In genomic region chr11:69578301-69578700, GRCm38 (mm10) we compare ENCODE assay signal across 9 mouse cellular contexts. TPM values are rescaled to one million over a fixed set of nuclear protein-coding genes. Genes with fewer than 3 reads are reported as not detected.
A peak's percentile ranks its signal among the peaks of the same experiment; 100 is the strongest.
DNase-seq lines count a peak whose midpoint lies in the region; ATAC-seq and TF ChIP-seq lines count a peak whose summit lies in the region.
"Had no signal": no experiment of that assay in that cellular context is flagged by ENCODE, and none has a peak within 500 bp of the region (broad histone marks: within the 10 kb centered on the region; RNA-seq: fewer than 3 reads in every experiment).

No protein-coding gene starts in this region.

- ATAC-seq in hindbrain, embryonic 11.5 days (ENCODE audit: low FRiP score): no peak
- no peak for ATAC-seq in midbrain, embryonic 11.5 days (ENCODE audit: low FRiP score)

- H3K4me1 ChIP-seq in kidney, adult 2 months (ENCODE audit: control insufficient read depth, insufficient read depth, low read length): peaks cover 12% of the 10 kb centered on the region; the same call in 1 of the 2 replicates
- H3K4me1 ChIP-seq in bone marrow macrophage, adult 2 months (ENCODE audit: control insufficient read depth, insufficient read depth, low read length): peaks cover 19% of the 10 kb centered on the region
- peaks cover 13% of the 10 kb centered on the region for H3K4me1 ChIP-seq in hindbrain, embryonic 11.5 days (replicated peaks; ENCODE audit: control insufficient read depth, insufficient read depth, low read length)
- H3K4me1 ChIP-seq in midbrain, embryonic 11.5 days (ENCODE audit: control insufficient read depth, insufficient read depth, low read length): peaks cover 37% of the 10 kb centered on the region

- WGBS in kidney, adult 2 months: 12% methylated on average over 15 of the region's 15 CpGs
- 14% methylated on average over 15 of the region's 15 CpGs for WGBS in hindbrain, embryonic 11.5 days
- WGBS in midbrain, embryonic 11.5 days: 12% methylated on average over 15 of the region's 15 CpGs

- no peak for TF ChIP-seq CTCF in kidney, adult 2 months (conservative IDR thresholded peaks at IDR 0.05; ENCODE audit: insufficient read depth, insufficient read length, low read depth, low read length)
- no peak for TF ChIP-seq CTCF in bone marrow macrophage, adult 2 months (IDR thresholded peaks at IDR 0.05; ENCODE audit: low read depth, low read length)

- peak overlapping the region; percentile 76 for H3K4me2 ChIP-seq in hindbrain, embryonic 11.5 days (replicated peaks; ENCODE audit: low read depth, low read length)
- H3K4me2 ChIP-seq in midbrain, embryonic 11.5 days: peak overlapping the region; percentile 76

- no peaks in the 10 kb centered on the region for H3K9me3 ChIP-seq in hindbrain, embryonic 11.5 days (ENCODE audit: control insufficient read depth, low read length)
- H3K9me3 ChIP-seq in midbrain, embryonic 11.5 days (ENCODE audit: control insufficient read depth, low read length): no peaks in the 10 kb centered on the region

- TF ChIP-seq POLR2A in kidney, adult 2 months (IDR thresholded peaks at IDR 0.05; ENCODE audit: low read depth, low read length): no peak
- no peak for TF ChIP-seq POLR2A in bone marrow macrophage, adult 2 months (IDR thresholded peaks at IDR 0.05; ENCODE audit: borderline replicate concordance, low read depth, low read length)

- peak overlapping the region; percentile 82 for H3K9ac ChIP-seq in hindbrain, embryonic 11.5 days (ENCODE audit: low read depth, low read length)
- H3K9ac ChIP-seq in midbrain, embryonic 11.5 days (ENCODE audit: low read length): peak overlapping the region; percentile 78

- no peak for DNase-seq in kidney, adult 2 months
- no peak for DNase-seq in kidney, postnatal 25 days
- DNase-seq in hindbrain, embryonic 11.5 days (ENCODE audit: low spot score): no peak
- DNase-seq in midbrain, embryonic 11.5 days (ENCODE audit: low spot score, missing footprints): no peak
- DNase-seq in ovary, postnatal 36 days (ENCODE audit: low spot score): no peak
- DNase-seq in adrenal gland, postnatal 36 days: no peak
- DNase-seq in layer of hippocampus, adult 11-12 months (ENCODE audit: low spot score): no peak

- H3K36me3 ChIP-seq in kidney, adult 2 months (ENCODE audit: control insufficient read depth, insufficient read depth, low read length): no peaks in the 10 kb centered on the region
- H3K36me3 ChIP-seq in hindbrain, embryonic 11.5 days (ENCODE audit: control insufficient read depth, insufficient read depth, low read length): no peaks in the 10 kb centered on the region
- no peaks in the 10 kb centered on the region for H3K36me3 ChIP-seq in midbrain, embryonic 11.5 days (ENCODE audit: control insufficient read depth, insufficient read depth, low read length)

- H3K4me3 ChIP-seq in kidney, adult 2 months (ENCODE audit: insufficient read depth, low read depth, low read length): peak overlapping the region; percentile 69
- peak overlapping the region; percentile 72 for H3K4me3 ChIP-seq in bone marrow macrophage, adult 2 months (ENCODE audit: insufficient read depth, low read length)
- peak overlapping the region; percentile 70 for H3K4me3 ChIP-seq in hindbrain, embryonic 11.5 days (ENCODE audit: low read depth, low read length)
- peak overlapping the region; percentile 59 for H3K4me3 ChIP-seq in midbrain, embryonic 11.5 days (ENCODE audit: low read depth, low read length)

- no peaks in the 10 kb centered on the region for H3K27me3 ChIP-seq in kidney, adult 2 months (replicated peaks; ENCODE audit: control insufficient read depth, insufficient read depth, low read length)
- H3K27me3 ChIP-seq in hindbrain, embryonic 11.5 days (ENCODE audit: control insufficient read depth, insufficient read depth, low read length): no peaks in the 10 kb centered on the region
- no peaks in the 10 kb centered on the region for H3K27me3 ChIP-seq in midbrain, embryonic 11.5 days (ENCODE audit: control insufficient read depth, insufficient read depth, low read length)

- H3K27ac ChIP-seq in kidney, adult 2 months (ENCODE audit: insufficient read depth, low read depth, low read length): no peak overlapping the region
- no peak overlapping the region for H3K27ac ChIP-seq in bone marrow macrophage, adult 2 months (ENCODE audit: insufficient read depth, low read depth, low read length)
- no peak overlapping the region for H3K27ac ChIP-seq in hindbrain, embryonic 11.5 days (ENCODE audit: low read depth, low read length)
- H3K27ac ChIP-seq in midbrain, embryonic 11.5 days (ENCODE audit: low read depth, low read length): no peak overlapping the region

RNA-seq across cellular contexts. Expression of gene Wrap53, which starts 1.8 kb away (rescaled TPM):
- polyA plus RNA-seq in kidney, adult 2 months (2012; rRNA removed): 19.8 and 20.7 TPM in 2 replicates
- 8.2 and 8.8 TPM in 2 replicates for polyA plus RNA-seq in bone marrow macrophage, adult 2 months (2012; ENCODE audit: insufficient read depth, insufficient read length, missing spikeins)
- 36.6 and 37.8 TPM in 2 replicates for polyA plus RNA-seq in hindbrain, embryonic 11.5 days (2014; fragmentation: Nextera tagmentation; extraction: Ambion mirVana)
- 35.1 and 36.4 TPM in 2 replicates for polyA plus RNA-seq in midbrain, embryonic 11.5 days (2014; fragmentation: Nextera tagmentation; extraction: Ambion mirVana)
- total RNA-seq in adrenal gland, postnatal 36 days (2021): 1 to 10 TPM; 9.2 to 9.7 TPM

RNA-seq across cellular contexts. Expression of gene Trp53, which starts 1.9 kb away (rescaled TPM):
- polyA plus RNA-seq in kidney, adult 2 months (2012; rRNA removed): 48.5 and 55.0 TPM in 2 replicates
- 76.1 and 79.7 TPM in 2 replicates for polyA plus RNA-seq in bone marrow macrophage, adult 2 months (2012; ENCODE audit: insufficient read depth, insufficient read length, missing spikeins)
- polyA plus RNA-seq in hindbrain, embryonic 11.5 days (2014; fragmentation: Nextera tagmentation; extraction: Ambion mirVana): 156 and 159 TPM in 2 replicates
- polyA plus RNA-seq in midbrain, embryonic 11.5 days (2014; fragmentation: Nextera tagmentation; extraction: Ambion mirVana): 144 and 147 TPM in 2 replicates
- 10 to 100 TPM; 63.3 to 64.7 TPM for total RNA-seq in adrenal gland, postnatal 36 days (2021)

RNA-seq across cellular contexts. Expression of gene Efnb3, which starts 18.3 kb away (rescaled TPM):
- polyA plus RNA-seq in kidney, adult 2 months (2012; rRNA removed): 0.81 and 0.84 TPM in 2 replicates
- 0.33 TPM in 1 of 2 replicates, not detected in the other for polyA plus RNA-seq in bone marrow macrophage, adult 2 months (2012; ENCODE audit: insufficient read depth, insufficient read length, missing spikeins)
- polyA plus RNA-seq in hindbrain, embryonic 11.5 days (2014; fragmentation: Nextera tagmentation; extraction: Ambion mirVana): 12.2 and 15.5 TPM in 2 replicates
- 11.0 and 12.3 TPM in 2 replicates for polyA plus RNA-seq in midbrain, embryonic 11.5 days (2014; fragmentation: Nextera tagmentation; extraction: Ambion mirVana)
- 1 to 10 TPM in 1 of 2 experiments, under 1 TPM in 1; 0.66 to 1.1 TPM for total RNA-seq in adrenal gland, postnatal 36 days (2021)

RNA-seq across cellular contexts. Expression of gene Atp1b2, which starts 27.4 kb away (rescaled TPM):
- polyA plus RNA-seq in kidney, adult 2 months (2012; rRNA removed): 20.0 and 22.5 TPM in 2 replicates
- not detected in 2 replicates for polyA plus RNA-seq in bone marrow macrophage, adult 2 months (2012; ENCODE audit: insufficient read depth, insufficient read length, missing spikeins)
- polyA plus RNA-seq in hindbrain, embryonic 11.5 days (2014; fragmentation: Nextera tagmentation; extraction: Ambion mirVana): 11.7 and 13.1 TPM in 2 replicates
- polyA plus RNA-seq in midbrain, embryonic 11.5 days (2014; fragmentation: Nextera tagmentation; extraction: Ambion mirVana): 10.4 and 12.2 TPM in 2 replicates
- total RNA-seq in adrenal gland, postnatal 36 days (2021): 10 to 100 TPM; 28.5 to 45.4 TPM

RNA-seq across cellular contexts. Expression of gene Dnah2, which starts 29.4 kb away (rescaled TPM):
- 0.50 and 0.73 TPM in 2 replicates for polyA plus RNA-seq in kidney, adult 2 months (2012; rRNA removed)
- polyA plus RNA-seq in bone marrow macrophage, adult 2 months (2012; ENCODE audit: insufficient read depth, insufficient read length, missing spikeins): 0.72 and 0.76 TPM in 2 replicates
- 0.68 and 1.6 TPM in 2 replicates for polyA plus RNA-seq in hindbrain, embryonic 11.5 days (2014; fragmentation: Nextera tagmentation; extraction: Ambion mirVana)
- polyA plus RNA-seq in midbrain, embryonic 11.5 days (2014; fragmentation: Nextera tagmentation; extraction: Ambion mirVana): 1.00 and 1.9 TPM in 2 replicates
- total RNA-seq in adrenal gland, postnatal 36 days (2021): under 1 TPM; 0.10 to 0.30 TPM
- total RNA-seq: hematopoietic stem cell, adult 5-6 weeks had no signal
